Mouse (Mus musculus): Measurements from ENCODE around the gene Olfr122.

Gene Olfr122

DNA sequence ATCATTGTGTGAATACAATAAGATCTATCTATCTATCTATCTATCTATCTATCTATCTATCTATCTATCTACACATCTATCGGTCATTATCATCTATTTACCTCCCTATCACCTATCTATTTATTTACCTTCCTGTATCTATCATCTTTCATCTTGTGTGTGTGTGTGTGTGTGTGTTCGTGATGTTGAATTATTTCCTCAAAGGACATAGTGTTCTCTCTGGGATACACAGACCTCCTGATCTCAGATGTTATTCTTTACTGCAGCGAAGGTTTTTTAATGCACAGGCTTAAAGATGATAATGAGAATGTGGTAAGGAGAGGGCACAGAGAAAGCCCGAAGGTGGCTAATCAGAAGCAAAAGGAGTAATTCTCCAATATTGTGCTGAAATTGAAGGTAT lies at the start of gene Olfr122:
Gene Olfr122, plus strand, starts transcription at position 301 of the 400 bp plus-strand sequence.
- no peak for DNase-seq (ENCODE audit: low spot score)

DNA sequence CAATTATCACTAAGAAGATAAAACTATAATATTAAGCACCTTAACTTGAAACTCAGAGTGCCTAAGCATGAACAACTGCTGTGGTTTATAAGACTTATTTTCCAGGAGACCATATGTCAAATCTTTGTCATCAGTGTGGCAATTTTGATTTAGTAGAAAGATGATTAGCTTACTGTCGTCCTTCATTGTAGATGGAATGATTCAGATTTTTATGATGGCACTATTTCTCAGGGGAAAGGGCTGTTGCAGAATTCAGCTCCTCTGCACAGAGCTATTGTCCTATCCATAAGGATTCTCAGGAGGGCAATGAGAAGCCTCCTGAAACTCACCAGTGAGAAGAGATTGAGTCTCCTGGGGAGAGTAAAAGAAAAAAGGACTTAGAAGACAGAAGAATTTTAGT lies 46.9 kb upstream of the Olfr122 start, which contains the start of gene Olfr120:
Gene Olfr120, plus strand, starts transcription at position 301 of the 400 bp plus-strand sequence.
- no peak for DNase-seq (ENCODE audit: low spot score)

DNA sequence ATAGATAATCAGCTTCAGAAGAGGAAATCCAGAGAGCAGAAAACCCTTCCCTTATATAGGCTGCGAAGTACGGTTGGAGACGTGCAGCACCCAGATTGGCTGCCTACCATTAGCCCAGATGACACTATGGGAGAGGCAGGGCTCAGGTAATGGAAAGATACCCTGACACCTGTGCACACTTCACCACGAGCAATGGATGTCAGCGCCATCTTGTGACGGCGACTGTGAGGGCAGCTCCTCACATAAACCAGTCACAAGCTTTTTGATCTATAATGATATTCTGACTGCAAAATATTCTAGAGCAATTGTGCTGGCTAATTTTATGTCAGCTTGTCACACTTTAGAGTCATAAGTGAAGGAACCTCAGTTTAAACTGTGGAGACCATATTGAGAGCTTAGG lies 30.3 kb upstream of the Olfr122 start:
- no peak for DNase-seq (ENCODE audit: low spot score)

DNA sequence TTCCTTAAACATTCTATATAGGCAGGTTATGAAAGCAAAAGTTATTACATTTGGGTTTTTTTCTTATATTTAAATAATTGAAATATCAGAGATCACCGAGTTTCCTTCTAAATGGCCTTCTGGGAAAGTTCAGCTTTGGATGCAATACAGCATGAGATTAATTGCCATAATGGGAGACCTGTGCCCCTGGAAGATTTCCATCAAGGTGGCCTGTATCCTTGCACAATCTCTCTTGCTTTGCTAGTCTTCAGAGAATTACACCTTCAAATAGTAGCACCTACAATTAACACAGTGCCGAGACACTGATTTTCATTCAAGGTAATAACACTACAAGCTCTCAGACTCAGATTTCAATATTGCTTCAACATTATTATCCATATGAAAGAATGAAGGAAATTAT lies 24.8 kb downstream of the Olfr122 start, which contains the start of gene Olfr123:
Gene Olfr123, plus strand, starts transcription at position 301 of the 400 bp plus-strand sequence.
- no peak for DNase-seq (ENCODE audit: low spot score)

DNA sequence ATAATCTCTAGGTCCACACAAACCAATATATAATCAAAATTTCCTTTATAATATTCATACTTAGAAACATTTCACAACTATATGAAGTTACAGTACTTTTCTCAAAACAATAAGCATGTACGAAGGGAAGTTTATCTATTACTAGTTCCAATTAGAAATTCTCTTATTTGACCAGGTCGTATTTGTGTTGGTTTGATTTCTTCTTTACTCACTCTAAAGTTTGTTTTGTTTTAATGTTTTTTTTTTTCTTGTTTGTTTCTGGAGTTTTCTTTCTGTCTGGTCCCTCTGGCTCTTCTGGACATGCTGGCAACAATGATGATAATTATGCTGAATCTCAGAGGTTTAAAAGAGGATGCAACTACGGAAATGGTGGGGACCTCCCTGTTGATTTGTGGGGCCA lies 31.2 kb downstream of the Olfr122 start, which contains the start of gene Olfr124:
Gene Olfr124, plus strand, starts transcription at position 301 of the 400 bp plus-strand sequence.
- no peak for DNase-seq (ENCODE audit: low spot score)

Measured in MN1 (cell line).